Mouse (Mus musculus) hindbrain, embryonic 15.5 days (tissue): ENCODE results near the gene Igf1r. TPM values are rescaled to one million over a fixed set of nuclear protein-coding genes. Genes with fewer than 3 reads are reported as not detected.
A peak's percentile ranks its signal among the peaks of the same experiment; 100 is the strongest.

Source experiments
- ATAC-seq: fragments of 200-750 bp; cut with Nextera tagmentation; 2 replicates; pipeline ENCODE4 v1.8.0; 2017; ENCODE audit warnings: low read depth, moderate number of reproducible peaks, moderate TSS enrichment; ENCODE audit not compliant: low FRiP score
- H3K27ac ChIP-seq: fragments of 300-500 bp; sonication (generic); replicated peaks from 2 replicates; pipeline ENCODE4 v1.5.1; 2015; ENCODE audit warnings: mild to moderate bottlenecking, inconsistent platforms
- H3K27me3 ChIP-seq: fragments of 300-500 bp; sonication (generic); 2 replicates; pipeline ENCODE4 v1.6.1; 2015; ENCODE audit warnings: control low read depth, inconsistent platforms
- H3K36me3 ChIP-seq: fragments of 300-500 bp; sonication (generic); 2 replicates; pipeline ENCODE4 v1.6.1; 2015; ENCODE audit warnings: control low read depth, inconsistent platforms
- H3K4me1 ChIP-seq: fragments of 300-500 bp; sonication (generic); replicated peaks from 2 replicates; pipeline ENCODE4 v1.6.1; 2015; ENCODE audit warnings: control low read depth, inconsistent platforms
- H3K4me2 ChIP-seq: fragments of 300-500 bp; sonication (generic); 2 replicates; pipeline ENCODE4 v1.6.1; 2015; ENCODE audit warnings: moderate library complexity, mild to moderate bottlenecking, inconsistent platforms
- H3K4me3 ChIP-seq: fragments of 300-500 bp; sonication (generic); 2 replicates; pipeline ENCODE4 v1.5.1; 2015; ENCODE audit warnings: mild to moderate bottlenecking, inconsistent platforms
- H3K9ac ChIP-seq: fragments of 300-500 bp; sonication (generic); 2 replicates; pipeline ENCODE4 v1.6.1; 2015; ENCODE audit warnings: inconsistent platforms
- H3K9me3 ChIP-seq: fragments of 300-500 bp; sonication (generic); 2 replicates; pipeline ENCODE4 v1.6.1; 2016; ENCODE audit warnings: control low read depth, inconsistent platforms
- WGBS: fragments of 180-500 bp; shearing (Covaris S2); methylation state at CpG from one replicate; pipeline ENCODE4 v1.1.7; 2015; 5-methylcytosine and 5-hydroxymethylcytosine counted together
- polyA plus RNA-seq: library from polyadenylated mRNA; unstranded; fragments of >200 nt; fragmentation: Nextera tagmentation; extraction: Ambion mirVana; gene quantifications from 2 replicates; pipeline ENCODE4 v1.2.1, GENCODE M21; 2015

The Igf1r gene
- polyA plus RNA-seq, 1 experiment from 2014 or later = 22.8 TPM

DNA sequence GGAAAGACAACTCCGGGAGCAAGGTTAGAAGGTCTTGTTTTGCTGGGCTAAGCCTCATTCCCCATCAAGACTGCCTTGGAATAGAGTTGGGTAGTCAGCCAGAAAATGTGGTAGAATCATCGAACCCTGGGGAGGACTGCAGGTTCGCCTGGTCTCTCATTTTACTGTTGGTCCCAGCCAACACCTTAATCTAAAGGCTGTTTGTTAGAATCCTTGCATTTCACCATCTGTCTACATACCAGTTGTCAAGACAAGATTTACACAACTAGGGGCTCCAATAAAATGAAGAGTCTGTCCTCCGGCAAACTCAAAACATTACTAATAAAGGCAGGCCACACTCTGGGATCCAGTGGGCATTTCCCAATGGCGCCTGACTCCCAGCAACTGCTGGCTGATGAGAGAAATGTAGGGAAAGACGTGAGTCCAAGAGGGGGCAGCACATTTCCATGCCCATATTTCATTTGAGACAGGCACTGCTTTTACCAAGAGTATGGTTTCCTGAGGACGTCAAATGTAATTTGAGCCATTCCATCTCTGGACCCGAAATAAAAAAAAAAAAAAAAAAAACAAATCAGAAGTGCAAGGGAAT, 310.1 kb downstream of the Igf1r start:
- Histone ChIP-seq H3K9me3 (no peaks in the 10 kb centered on the region), H3K4me3 (no peak overlapping the region), H3K4me1 (peaks cover 17% of the 10 kb centered on the region), H3K27me3 (0 out of 2 replicates have a peak, but pooled peaks cover 7% of the 10 kb centered on the region), H3K4me2 (no peak overlapping the region), H3K9ac (no peak overlapping the region), H3K27ac (no peak overlapping the region), H3K36me3 (no peaks in the 10 kb centered on the region)
- WGBS = 65% methylated on average over 8 of the region's 8 CpGs
- ATAC-seq = no peak

DNA sequence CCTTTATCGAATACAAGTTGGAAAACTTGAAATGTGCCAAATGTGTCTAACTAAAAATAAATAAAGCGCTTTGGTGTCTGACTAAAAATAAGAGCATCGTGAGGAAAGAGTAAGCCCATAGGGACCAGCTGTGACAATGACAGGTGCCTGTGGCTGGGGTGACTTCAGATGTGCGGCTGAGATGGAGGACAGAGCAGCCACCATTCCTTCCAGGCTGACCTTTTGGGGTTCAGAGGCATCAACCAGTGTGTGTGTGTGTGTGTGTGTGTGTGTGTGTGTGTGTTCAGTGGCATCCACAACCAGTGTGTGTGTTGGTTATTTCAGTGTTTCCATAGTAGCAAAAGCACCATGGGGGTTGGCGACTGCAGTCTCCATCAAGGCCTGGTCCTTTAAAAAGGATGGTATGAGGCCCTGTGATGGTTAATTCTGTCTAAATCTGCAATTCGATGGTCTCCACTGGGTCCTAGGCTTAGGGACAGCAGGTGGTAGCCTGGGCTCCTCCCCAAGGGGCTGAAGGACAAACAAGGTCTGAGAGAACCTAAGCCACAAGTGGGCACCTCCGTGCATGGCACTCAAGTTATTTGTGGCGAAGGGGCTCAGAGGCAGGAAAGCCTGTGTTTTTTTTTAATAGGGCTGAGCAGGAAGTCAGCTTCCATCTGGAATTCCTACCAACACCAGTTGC, 310.9 kb downstream of the Igf1r start:
- H3K4me3 ChIP-seq = peak overlapping the region; percentile 32
- peak overlapping the region; percentile 65 for H3K4me2 ChIP-seq
- H3K27ac ChIP-seq = no peak overlapping the region
- 0 out of 2 replicates have a peak, but pooled peaks cover 7% of the 10 kb centered on the region for H3K27me3 ChIP-seq
- H3K36me3 ChIP-seq = no peaks in the 10 kb centered on the region
- WGBS = 57% methylated on average over 8 of the region's 8 CpGs
- H3K9me3 ChIP-seq = no peaks in the 10 kb centered on the region
- peaks cover 17% of the 10 kb centered on the region for H3K4me1 ChIP-seq
- no peak for ATAC-seq
- H3K9ac ChIP-seq = no peak overlapping the region

DNA sequence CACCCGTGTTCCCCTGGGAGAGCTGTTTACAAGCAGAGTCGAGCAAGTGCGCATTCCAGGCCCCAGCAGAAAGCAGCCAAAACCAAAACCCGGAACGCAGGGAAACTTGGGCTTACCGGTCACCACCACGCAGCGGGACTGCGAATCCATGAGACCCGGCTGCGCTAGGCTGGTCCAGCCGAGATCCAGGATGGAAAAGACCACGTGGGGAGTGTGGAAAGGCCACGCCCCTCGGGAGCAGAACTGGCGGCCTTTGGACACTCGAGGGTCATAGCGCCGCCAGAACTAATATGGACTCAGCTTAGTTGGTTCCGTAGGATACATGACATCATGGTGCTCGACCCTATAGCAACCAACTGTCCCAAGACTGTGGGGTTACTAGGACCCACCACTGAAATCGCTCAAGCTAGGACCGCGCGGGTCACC, 311.4 kb downstream of the Igf1r start, which contains the start of gene Pgpep1l:
Gene Pgpep1l, minus strand, starts transcription at position 206 of the 426 bp plus-strand sequence.
- Histone ChIP-seq H3K4me2 (peak within 1 kb of the TSS; percentile 65), H3K4me1 (peaks cover 17% of the 10 kb centered on the region), H3K36me3 (no peaks in the 10 kb centered on the region), H3K4me3 (peak within 1 kb of the TSS; percentile 32), H3K9ac (no peak within 1 kb of the TSS), H3K9me3 (no peaks in the 10 kb centered on the region), H3K27me3 (0 out of 2 replicates have a peak, but pooled peaks cover 7% of the 10 kb centered on the region), H3K27ac (no peak within 1 kb of the TSS)
- 7% methylated on average over 25 of the region's 25 CpGs for WGBS
- ATAC-seq = peak; percentile 59

DNA sequence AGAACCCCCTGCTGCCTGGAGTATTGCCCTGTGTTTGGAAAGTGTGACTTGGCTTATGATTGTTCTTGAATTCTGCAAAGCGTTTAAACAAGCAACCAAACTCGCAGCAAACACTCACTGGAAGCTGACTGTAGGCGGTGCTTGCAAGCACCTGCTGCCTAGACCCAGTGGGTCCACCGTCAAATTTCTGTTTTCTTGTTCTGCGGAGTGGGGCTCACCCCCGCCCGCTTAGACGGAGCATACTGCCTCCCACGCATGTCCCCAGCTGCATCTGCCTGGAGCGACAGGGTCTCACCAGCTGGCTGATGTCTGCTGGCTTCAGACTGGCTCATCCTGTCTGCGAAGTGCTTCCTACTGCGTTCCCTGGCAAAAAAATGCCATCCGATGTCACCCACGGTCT, 311.9 kb downstream of the Igf1r start:
- Histone ChIP-seq H3K27ac (no peak overlapping the region), H3K4me1 (peaks cover 17% of the 10 kb centered on the region), H3K27me3 (0 out of 2 replicates have a peak, but pooled peaks cover 7% of the 10 kb centered on the region), H3K9me3 (no peaks in the 10 kb centered on the region), H3K36me3 (no peaks in the 10 kb centered on the region), H3K4me3 (peak overlapping the region; percentile 32), H3K9ac (no peak overlapping the region), H3K4me2 (peak overlapping the region; percentile 65)
- 11% methylated on average over 14 of the region's 14 CpGs for WGBS
- ATAC-seq = no peak

DNA sequence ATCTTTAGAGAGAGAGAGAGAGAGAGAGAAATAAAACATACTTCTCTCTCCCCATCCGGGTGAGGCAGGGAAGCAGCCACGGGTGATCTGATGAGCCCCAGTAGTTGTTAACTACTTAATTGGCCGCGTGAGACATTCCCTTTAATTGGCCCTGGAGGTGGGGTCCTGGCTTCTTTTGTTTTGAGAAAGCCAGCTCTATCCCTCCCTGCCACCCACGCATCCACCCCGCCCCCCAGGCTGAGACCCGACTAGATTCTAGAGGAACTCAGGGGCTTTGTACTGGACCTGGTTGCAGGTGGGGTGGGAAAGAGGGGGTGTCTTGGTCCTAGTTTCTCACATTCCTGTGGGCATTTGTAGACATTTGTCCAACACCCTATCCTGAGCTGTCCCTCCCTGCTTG, 312.8 kb downstream of the Igf1r start:
- Histone ChIP-seq H3K36me3 (no peaks in the 10 kb centered on the region), H3K27me3 (0 out of 2 replicates have a peak, but pooled peaks cover 7% of the 10 kb centered on the region), H3K9me3 (no peaks in the 10 kb centered on the region), H3K9ac (no peak overlapping the region), H3K4me1 (peaks cover 17% of the 10 kb centered on the region), H3K4me2 (no peak overlapping the region), H3K4me3 (no peak overlapping the region), H3K27ac (no peak overlapping the region)
- 36% methylated on average over 7 of the region's 7 CpGs for WGBS
- ATAC-seq = no peak

DNA sequence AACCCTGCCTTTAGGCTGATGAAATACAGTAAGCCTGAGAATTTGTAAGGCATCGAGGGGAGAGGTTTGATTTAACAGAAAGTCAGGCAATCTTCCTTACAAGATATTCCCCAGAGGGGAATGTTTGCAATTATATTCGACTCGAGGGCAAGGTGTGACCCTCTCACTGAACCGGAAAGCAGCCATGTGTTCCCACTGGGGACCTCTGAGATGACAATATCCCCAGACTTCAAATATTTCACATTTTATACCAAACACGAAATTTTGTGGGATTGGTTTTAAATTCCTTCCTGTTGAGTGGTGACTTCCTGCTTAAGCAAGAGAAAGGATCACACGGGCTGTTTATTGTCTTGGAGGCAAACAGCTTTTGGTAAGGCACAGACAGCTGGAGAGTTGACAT, 314.1 kb downstream of the Igf1r start:
- no peak overlapping the region for H3K4me3 ChIP-seq
- 0 out of 2 replicates have a peak, but pooled peaks cover 7% of the 10 kb centered on the region for H3K27me3 ChIP-seq
- 0 out of 2 replicates have a peak overlapping the region, but pooled peaks have one; percentile 0 for H3K4me2 ChIP-seq
- no peak overlapping the region for H3K9ac ChIP-seq
- peaks cover 17% of the 10 kb centered on the region for H3K4me1 ChIP-seq
- ATAC-seq = no peak
- WGBS = 23% methylated on average over 6 of the region's 6 CpGs
- no peaks in the 10 kb centered on the region for H3K36me3 ChIP-seq
- no peak overlapping the region for H3K27ac ChIP-seq
- no peaks in the 10 kb centered on the region for H3K9me3 ChIP-seq

DNA sequence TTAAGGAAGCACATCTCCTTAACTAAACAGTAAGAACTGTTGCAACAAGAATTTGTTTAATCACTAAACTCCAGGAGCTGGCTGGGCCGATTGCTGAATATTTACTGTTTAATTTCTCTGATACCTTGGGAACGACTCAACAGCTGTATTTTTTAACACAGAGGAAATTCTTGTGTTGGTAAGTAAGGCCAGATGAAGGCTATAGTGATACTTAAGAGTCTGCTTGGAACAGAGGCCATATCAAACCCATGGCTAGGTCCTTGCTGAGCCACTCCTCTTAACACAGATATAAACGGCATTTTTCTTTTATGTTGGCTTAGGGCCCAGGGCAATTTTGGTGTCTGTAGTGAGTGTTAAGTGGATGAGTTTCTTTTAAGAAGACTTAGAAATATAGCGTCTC, 317.9 kb downstream of the Igf1r start:
- H3K4me3 ChIP-seq = no peak overlapping the region
- WGBS = 77% methylated on average over 4 of the region's 4 CpGs
- no peak for ATAC-seq

DNA sequence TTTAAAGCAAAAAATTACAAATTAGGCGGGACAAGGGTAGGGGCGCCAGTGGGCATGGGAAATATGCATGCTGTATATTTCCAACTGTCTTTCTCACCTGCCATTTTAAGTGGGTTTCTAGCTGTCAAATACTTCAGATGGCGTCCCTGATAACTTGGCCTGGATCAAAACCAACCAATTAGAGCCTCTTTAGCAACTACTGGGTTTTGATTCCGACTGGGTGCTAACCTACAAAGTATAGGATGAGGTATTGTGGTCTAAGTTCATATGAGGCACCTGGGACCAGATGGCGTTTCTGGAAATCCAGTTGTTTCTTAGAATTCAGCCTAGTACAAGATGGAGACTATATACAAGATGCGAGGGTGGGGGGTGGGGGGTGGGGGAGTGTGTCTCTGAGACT, 319.2 kb downstream of the Igf1r start:
- Histone ChIP-seq H3K36me3 (no peaks in the 10 kb centered on the region), H3K9ac (no peak overlapping the region)

More for the DNA sequence above, 317.9 kb downstream of the Igf1r start:
- H3K27me3 ChIP-seq = peaks cover 11% of the 10 kb centered on the region; the same call in 1 of the 2 replicates
- H3K9ac ChIP-seq = no peak overlapping the region
- H3K27ac ChIP-seq = no peak overlapping the region
- no peaks in the 10 kb centered on the region for H3K36me3 ChIP-seq
- H3K9me3 ChIP-seq = no peaks in the 10 kb centered on the region
- peaks cover 5% of the 10 kb centered on the region for H3K4me1 ChIP-seq
- no peak overlapping the region for H3K4me2 ChIP-seq

DNA sequence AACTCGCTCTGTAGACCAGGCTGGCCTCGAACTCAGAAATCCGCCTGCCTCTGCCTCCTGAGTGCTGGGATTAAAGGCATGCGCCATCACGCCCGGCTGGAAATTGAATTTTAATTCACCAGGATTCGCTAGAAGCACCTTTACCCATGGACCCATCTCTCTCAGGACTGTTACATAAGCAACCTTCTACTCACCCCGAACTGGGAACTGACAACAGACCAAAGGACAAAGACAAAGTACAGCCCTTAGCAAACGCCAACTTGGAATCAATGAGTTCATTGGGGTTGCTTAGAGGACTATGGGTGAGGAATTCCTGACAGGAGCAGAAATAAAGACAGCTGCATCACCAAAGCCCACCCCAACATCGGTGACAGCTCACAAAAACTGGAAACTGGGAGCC, 320.0 kb downstream of the Igf1r start:
- no peak for ATAC-seq
- Histone ChIP-seq H3K27me3 (peaks cover 9% of the 10 kb centered on the region; the same call in 1 of the 2 replicates), H3K27ac (no peak overlapping the region), H3K9ac (no peak overlapping the region), H3K9me3 (no peaks in the 10 kb centered on the region), H3K4me2 (no peak overlapping the region), H3K4me3 (no peak overlapping the region), H3K36me3 (no peaks in the 10 kb centered on the region), H3K4me1 (peaks cover 17% of the 10 kb centered on the region)
- 79% methylated on average over 10 of the region's 10 CpGs for WGBS

More for the DNA sequence above, 319.2 kb downstream of the Igf1r start:
- no peaks in the 10 kb centered on the region for H3K9me3 ChIP-seq
- H3K4me1 ChIP-seq = peaks cover 11% of the 10 kb centered on the region
- H3K4me2 ChIP-seq = no peak overlapping the region
- H3K4me3 ChIP-seq = no peak overlapping the region
- peaks cover 9% of the 10 kb centered on the region; the same call in 1 of the 2 replicates for H3K27me3 ChIP-seq
- H3K27ac ChIP-seq = no peak overlapping the region
- WGBS = 93% methylated on average over 6 of the region's 6 CpGs
- no peak for ATAC-seq

DNA sequence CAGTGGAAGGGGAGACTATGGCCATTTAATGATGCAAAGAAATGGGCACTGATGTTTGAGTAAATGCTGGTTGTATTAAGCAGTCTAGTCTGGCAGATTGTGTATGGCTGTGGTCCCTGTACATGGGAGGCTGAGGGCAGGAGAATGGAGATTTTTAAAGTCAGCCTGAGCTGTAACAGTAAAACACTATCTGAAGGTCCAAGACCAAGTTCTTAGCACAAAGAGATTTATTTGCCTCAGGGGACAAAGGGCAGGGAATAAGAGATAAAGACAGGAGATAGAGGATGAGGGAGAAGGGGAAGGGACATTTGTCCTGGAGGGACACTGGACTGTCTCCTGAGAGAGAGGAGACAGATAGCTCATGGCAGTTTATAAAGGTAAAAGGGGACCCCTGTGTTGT, 320.9 kb downstream of the Igf1r start, which contains the start of gene Fam169b:
Gene Fam169b, plus strand, starts transcription at position 325 of the 400 bp plus-strand sequence.
- H3K4me2 ChIP-seq = no peak within 1 kb of the TSS
- H3K9me3 ChIP-seq = no peaks in the 10 kb centered on the region
- H3K27ac ChIP-seq = no peak within 1 kb of the TSS
- H3K4me1 ChIP-seq = peaks cover 17% of the 10 kb centered on the region
- H3K9ac ChIP-seq = no peak within 1 kb of the TSS
- H3K36me3 ChIP-seq = no peaks in the 10 kb centered on the region
- no peak for ATAC-seq
- H3K27me3 ChIP-seq = peaks cover 9% of the 10 kb centered on the region; the same call in 1 of the 2 replicates
- H3K4me3 ChIP-seq = no peak within 1 kb of the TSS

DNA sequence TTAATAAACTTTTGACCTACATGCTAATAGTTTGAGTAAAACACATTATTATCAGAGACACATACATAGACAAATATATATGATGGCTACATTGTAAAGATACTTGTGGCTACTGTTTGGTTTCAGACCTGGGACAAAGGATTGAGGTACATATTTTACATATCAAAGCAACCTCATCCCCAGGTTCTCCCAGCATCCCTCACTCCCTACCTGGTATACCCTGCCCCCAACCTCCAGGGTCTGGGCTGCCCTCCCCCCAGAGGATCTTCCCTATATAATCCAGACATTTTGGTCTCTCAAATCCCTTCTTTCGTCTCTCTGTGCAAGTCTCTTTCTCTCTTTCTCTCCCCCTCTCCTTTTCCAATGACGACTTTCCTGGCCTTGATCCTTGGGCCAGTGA, 321.6 kb downstream of the Igf1r start:
- no peak overlapping the region for H3K4me2 ChIP-seq

DNA sequence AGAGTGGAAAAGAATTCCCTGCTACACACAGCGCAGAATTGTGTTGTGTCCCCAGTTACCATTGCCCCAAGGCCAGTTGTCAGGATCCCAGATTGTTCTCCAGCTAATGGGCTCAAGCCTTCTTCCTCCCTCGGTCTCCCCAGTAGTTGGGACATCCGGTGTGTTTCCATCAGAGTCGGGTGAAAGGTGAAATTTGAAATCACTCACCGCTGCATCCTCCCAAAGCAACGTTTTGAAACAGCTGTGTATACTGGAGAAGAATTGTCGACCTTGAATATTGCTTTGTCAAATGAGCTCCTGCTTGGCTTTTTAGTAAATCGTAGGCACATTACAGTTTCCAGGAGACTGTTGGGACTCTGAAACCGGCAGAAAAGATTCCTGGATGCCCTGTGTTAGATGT, 322.3 kb downstream of the Igf1r start:
- WGBS = 65% methylated on average over 9 of the region's 9 CpGs
- Histone ChIP-seq H3K27me3 (peaks cover 9% of the 10 kb centered on the region; the same call in 1 of the 2 replicates), H3K9ac (no peak overlapping the region)

More for the DNA sequence above, 321.6 kb downstream of the Igf1r start:
- Histone ChIP-seq H3K4me3 (no peak overlapping the region), H3K4me1 (peaks cover 17% of the 10 kb centered on the region), H3K9ac (no peak overlapping the region), H3K27ac (no peak overlapping the region), H3K27me3 (peaks cover 9% of the 10 kb centered on the region; the same call in 1 of the 2 replicates), H3K36me3 (no peaks in the 10 kb centered on the region), H3K9me3 (no peaks in the 10 kb centered on the region)
- WGBS = 64% methylated on average over 2 of the region's 2 CpGs
- ATAC-seq = no peak

More for the DNA sequence above, 322.3 kb downstream of the Igf1r start:
- peaks cover 17% of the 10 kb centered on the region for H3K4me1 ChIP-seq
- H3K9me3 ChIP-seq = no peaks in the 10 kb centered on the region
- no peak overlapping the region for H3K4me2 ChIP-seq
- H3K27ac ChIP-seq = no peak overlapping the region
- no peaks in the 10 kb centered on the region for H3K36me3 ChIP-seq
- ATAC-seq = no peak
- no peak overlapping the region for H3K4me3 ChIP-seq
